Comparison of ENCODE assay signal across 17 mouse cellular contexts in genomic region chr2:104256585-104256984, GRCm38 (mm10).
DNase-seq lines count a peak whose midpoint lies in the region; ATAC-seq and TF ChIP-seq lines count a peak whose summit lies in the region.
"Had no signal": no experiment of that assay in that cellular context is flagged by ENCODE, and none has a peak within 500 bp of the region (broad histone marks: within the 10 kb centered on the region; RNA-seq: fewer than 3 reads in every experiment).

No protein-coding gene starts in this region.

- peak overlapping the region; percentile 38 for H3K4me3 ChIP-seq in gastrocnemius, adult 2 months
- H3K4me3 ChIP-seq in lung, embryonic 15.5 days = no peak overlapping the region
- no peak overlapping the region for H3K4me3 ChIP-seq in C2C12 (ENCODE audit: insufficient read depth, poor library complexity, severe bottlenecking)
- H3K4me3 ChIP-seq: embryonic facial prominence, embryonic 13.5 days; forebrain, embryonic 15.5 days; heart, embryonic 13.5 days had no signal

- H3K27ac ChIP-seq in gastrocnemius, adult 2 months = no peak overlapping the region
- no peak overlapping the region for H3K27ac ChIP-seq in lung, embryonic 15.5 days
- H3K27ac ChIP-seq: embryonic facial prominence, embryonic 13.5 days; forebrain, embryonic 15.5 days; heart, embryonic 13.5 days had no signal

- H3K9me3 ChIP-seq in lung, embryonic 15.5 days = no peaks in the 10 kb centered on the region
- H3K9me3 ChIP-seq: embryonic facial prominence, embryonic 13.5 days; forebrain, embryonic 15.5 days; heart, embryonic 13.5 days had no signal

- no peak overlapping the region for H3K9ac ChIP-seq in lung, embryonic 15.5 days
- H3K9ac ChIP-seq: embryonic facial prominence, embryonic 13.5 days; forebrain, embryonic 15.5 days; heart, embryonic 13.5 days had no signal

- peak overlapping the region; percentile 12; the same call in 1 of the 2 replicates for H3K4me2 ChIP-seq in lung, embryonic 15.5 days
- H3K4me2 ChIP-seq: embryonic facial prominence, embryonic 13.5 days; forebrain, embryonic 15.5 days; heart, embryonic 13.5 days had no signal

- no peaks in the 10 kb centered on the region for H3K79me3 ChIP-seq in C2C12 (ENCODE audit: low read depth)

- intact Hi-C loops in gastrocnemius, adult 2 months (cut with DNase I) = no loop called here
- intact Hi-C loops in gastrocnemius, postnatal 36 days (cut with DNase I) = no loop called here

- peaks cover 7% of the 10 kb centered on the region; the same call in 1 of the 2 replicates for H3K4me1 ChIP-seq in lung, embryonic 15.5 days
- H3K4me1 ChIP-seq: embryonic facial prominence, embryonic 13.5 days; heart, embryonic 13.5 days had no signal

- TF ChIP-seq CTCF in gastrocnemius, adult 2 months (IDR thresholded peaks at IDR 0.05) = no peak
- no peak for TF ChIP-seq CTCF in C2C12 (IDR thresholded peaks at IDR 0.05; ENCODE audit: control insufficient read depth, insufficient read depth, insufficient read length)

- DNase-seq in cerebellum, postnatal 10 days = peak; percentile 38 to 42
- DNase-seq in cerebellum, postnatal 36 days = no peak
- no peak for DNase-seq in gastrocnemius, adult 2 months
- DNase-seq in gastrocnemius, postnatal 36 days = no peak
- DNase-seq in lung, postnatal 4 days = no peak
- DNase-seq in c-Kit-positive CD71-positive TER-119-positive erythroid progenitor cells, embryonic 14.5 days (ENCODE audit: low spot score) = no peak
- DNase-seq: adrenal gland, postnatal 10 days; B cell, adult 2 months; gastrocnemius, postnatal 25 days; heart, adult 11 months; heart, postnatal 36 days had no signal

- no peaks in the 10 kb centered on the region for H3K27me3 ChIP-seq in lung, embryonic 15.5 days
- no peaks in the 10 kb centered on the region for H3K27me3 ChIP-seq in C2C12 (ENCODE audit: control insufficient read depth, insufficient read depth, insufficient read length)
- H3K27me3 ChIP-seq: embryonic facial prominence, embryonic 13.5 days; forebrain, embryonic 15.5 days had no signal

- ATAC-seq in lung, embryonic 15.5 days (ENCODE audit: borderline replicate concordance, extremely low read depth, low FRiP score, low TSS enrichment) = no peak
- ATAC-seq: forebrain, embryonic 15.5 days; hindbrain, embryonic 16.5 days had no signal

- H3ac ChIP-seq in C2C12 (ENCODE audit: control insufficient read depth, insufficient read length, low read depth) = no peak overlapping the region

- H3K79me2 ChIP-seq in C2C12 (ENCODE audit: control insufficient read depth, insufficient read depth) = no peaks in the 10 kb centered on the region

- WGBS in lung, embryonic 15.5 days = 43% methylated on average over 15 of the region's 15 CpGs

- no peaks in the 10 kb centered on the region for H3K36me3 ChIP-seq in lung, embryonic 15.5 days
- H3K36me3 ChIP-seq in C2C12 (ENCODE audit: control insufficient read depth, insufficient read depth) = no peaks in the 10 kb centered on the region
- H3K36me3 ChIP-seq: embryonic facial prominence, embryonic 13.5 days; forebrain, embryonic 15.5 days; heart, embryonic 13.5 days had no signal

TF ChIP-seq in C2C12, 6 proteins besides CTCF, POLR2A, EP300 and RAD21:
- TF ChIP-seq MYOD1 (IDR thresholded peaks at IDR 0.05; ENCODE audit: control insufficient read depth, insufficient read length, low read depth) (peak; percentile 19), FOSL1 (IDR thresholded peaks at IDR 0.05; ENCODE audit: insufficient read depth, low read length, poor library complexity, severe bottlenecking) (no peak)

Comparison
In these comparisons a context has a peak if more than half of its experiments do, and no peak if none do; other contexts are left out.
1. DNase-seq: peak in cerebellum, postnatal 10 days (2 of 2); none in cerebellum, postnatal 36 days (0 of 2), gastrocnemius, adult 2 months (single experiment), gastrocnemius, postnatal 36 days (0 of 2), lung, postnatal 4 days (0 of 2) and c-Kit-positive CD71-positive TER-119-positive erythroid progenitor cells, embryonic 14.5 days (single experiment).